22 mouse cellular contexts compared by ENCODE assay signal in genomic region chr5:122961905-122962304, GRCm38 (mm10). TPM values are rescaled to one million over a fixed set of nuclear protein-coding genes. Genes with fewer than 3 reads are reported as not detected.
DNase-seq lines count a peak whose midpoint lies in the region; ATAC-seq and TF ChIP-seq lines count a peak whose summit lies in the region.
"Had no signal": no experiment of that assay in that cellular context is flagged by ENCODE, and none has a peak within 500 bp of the region (broad histone marks: within the 10 kb centered on the region; RNA-seq: fewer than 3 reads in every experiment).

No protein-coding gene starts in this region.

- no peak overlapping the region for H3K4me2 ChIP-seq in kidney, postnatal 0 days (ENCODE audit: low read length)
- H3K4me2 ChIP-seq in midbrain, embryonic 11.5 days = no peak overlapping the region
- no peak overlapping the region for H3K4me2 ChIP-seq in midbrain, embryonic 15.5 days
- H3K4me2 ChIP-seq in stomach, postnatal 0 days (replicated peaks; ENCODE audit: low read depth) = no peak overlapping the region
- H3K4me2 ChIP-seq: embryonic facial prominence, embryonic 15.5 days; heart, embryonic 13.5 days; neural tube, embryonic 12.5 days had no signal

- H3K9ac ChIP-seq in kidney, postnatal 0 days (ENCODE audit: low read depth, low read length) = no peak overlapping the region
- no peak overlapping the region for H3K9ac ChIP-seq in midbrain, embryonic 11.5 days (ENCODE audit: low read length)
- no peak overlapping the region for H3K9ac ChIP-seq in midbrain, embryonic 15.5 days
- H3K9ac ChIP-seq in stomach, postnatal 0 days (ENCODE audit: low read length) = no peak overlapping the region
- H3K9ac ChIP-seq: embryonic facial prominence, embryonic 15.5 days; heart, embryonic 13.5 days; neural tube, embryonic 12.5 days had no signal

- peak; percentile 31 for DNase-seq in adrenal gland, postnatal 10 days
- DNase-seq in adrenal gland, postnatal 4 days (ENCODE audit: low spot score in 2 of 2) = no peak
- DNase-seq in kidney, postnatal 0 days (ENCODE audit: low spot score) = peak; percentile 20
- DNase-seq in kidney, postnatal 14 days = no peak
- DNase-seq in midbrain, embryonic 11.5 days (ENCODE audit: low spot score, missing footprints) = peak; percentile 77
- peak; percentile 68 for DNase-seq in stomach, postnatal 0 days (ENCODE audit: low spot score)
- DNase-seq in limb, embryonic 10.5 days (ENCODE audit: low spot score) = no peak
- DNase-seq: cerebellum, adult 2 months; cerebellum, postnatal 25 days; gastrocnemius, postnatal 14 days; heart, adult 2 months; heart, postnatal 14 days; left cerebral cortex, postnatal 4 days; midbrain, embryonic 14.5 days; thymus, postnatal 14 days had no signal

- H3K27me3 ChIP-seq in kidney, postnatal 0 days (ENCODE audit: insufficient read depth, low read length) = no peaks in the 10 kb centered on the region
- no peaks in the 10 kb centered on the region for H3K27me3 ChIP-seq in midbrain, embryonic 11.5 days (ENCODE audit: control insufficient read depth, insufficient read depth, low read length)
- H3K27me3 ChIP-seq in midbrain, embryonic 15.5 days (replicated peaks) = no peaks in the 10 kb centered on the region
- H3K27me3 ChIP-seq in stomach, postnatal 0 days (ENCODE audit: control insufficient read depth, insufficient read depth, low read length) = no peaks in the 10 kb centered on the region
- H3K27me3 ChIP-seq in limb, embryonic 10.5 days (ENCODE audit: low read depth, poor library complexity, severe bottlenecking) = no peaks in the 10 kb centered on the region
- H3K27me3 ChIP-seq: embryonic facial prominence, embryonic 15.5 days; heart, embryonic 13.5 days; megakaryocyte, embryonic 14.5 days; neural tube, embryonic 12.5 days had no signal

- H3K27ac ChIP-seq in kidney, postnatal 0 days = no peak overlapping the region
- H3K27ac ChIP-seq in midbrain, embryonic 11.5 days (ENCODE audit: low read depth, low read length) = no peak overlapping the region
- no peak overlapping the region for H3K27ac ChIP-seq in midbrain, embryonic 15.5 days
- no peak overlapping the region for H3K27ac ChIP-seq in stomach, postnatal 0 days (replicated peaks)
- no peak overlapping the region for H3K27ac ChIP-seq in limb, embryonic 10.5 days
- H3K27ac ChIP-seq: embryonic facial prominence, embryonic 15.5 days; heart, adult 2 months; heart, embryonic 13.5 days; neural tube, embryonic 12.5 days had no signal

- WGBS in kidney, postnatal 0 days = 50% methylated on average over 3 of the region's 3 CpGs
- WGBS in midbrain, embryonic 11.5 days = 56% methylated on average over 3 of the region's 3 CpGs
- 64% methylated on average over 3 of the region's 3 CpGs for WGBS in midbrain, embryonic 15.5 days
- 47% methylated on average over 3 of the region's 3 CpGs for WGBS in stomach, postnatal 0 days
- WGBS in limb, embryonic 10.5 days = 53% methylated on average over 3 of the region's 3 CpGs

- no peak for TF ChIP-seq EP300 in stomach, postnatal 0 days (optimal IDR thresholded peaks at IDR 0.05)

- H3K4me3 ChIP-seq in kidney, postnatal 0 days (replicated peaks; ENCODE audit: low read depth, low read length) = no peak overlapping the region
- no peak overlapping the region for H3K4me3 ChIP-seq in midbrain, embryonic 11.5 days (ENCODE audit: low read depth, low read length)
- H3K4me3 ChIP-seq in midbrain, embryonic 15.5 days = no peak overlapping the region
- H3K4me3 ChIP-seq in stomach, postnatal 0 days (ENCODE audit: low read depth, low read length) = no peak overlapping the region
- H3K4me3 ChIP-seq in limb, embryonic 10.5 days = no peak overlapping the region
- H3K4me3 ChIP-seq: embryonic facial prominence, embryonic 15.5 days; heart, adult 2 months; heart, embryonic 13.5 days; megakaryocyte, embryonic 14.5 days; neural tube, embryonic 12.5 days had no signal

- H3K4me1 ChIP-seq in kidney, postnatal 0 days (replicated peaks; ENCODE audit: insufficient read depth, low read length) = no peaks in the 10 kb centered on the region
- peaks cover 2% of the 10 kb centered on the region; the same call in 1 of the 2 replicates for H3K4me1 ChIP-seq in midbrain, embryonic 11.5 days (ENCODE audit: control insufficient read depth, insufficient read depth, low read length)
- H3K4me1 ChIP-seq in midbrain, embryonic 15.5 days = 0 out of 2 replicates have a peak, but pooled peaks cover 4% of the 10 kb centered on the region
- H3K4me1 ChIP-seq in stomach, postnatal 0 days (replicated peaks; ENCODE audit: control insufficient read depth, insufficient read depth) = no peaks in the 10 kb centered on the region
- H3K4me1 ChIP-seq in limb, embryonic 10.5 days = no peaks in the 10 kb centered on the region
- H3K4me1 ChIP-seq: embryonic facial prominence, embryonic 15.5 days; neural tube, embryonic 12.5 days had no signal

- no peaks in the 10 kb centered on the region for H3K9me3 ChIP-seq in kidney, postnatal 0 days (replicated peaks; ENCODE audit: low read length)
- H3K9me3 ChIP-seq in midbrain, embryonic 11.5 days (ENCODE audit: control insufficient read depth, low read length) = no peaks in the 10 kb centered on the region
- no peaks in the 10 kb centered on the region for H3K9me3 ChIP-seq in midbrain, embryonic 15.5 days
- H3K9me3 ChIP-seq in stomach, postnatal 0 days (ENCODE audit: control insufficient read depth, low read length) = no peaks in the 10 kb centered on the region
- H3K9me3 ChIP-seq in limb, embryonic 10.5 days (replicated peaks) = no peaks in the 10 kb centered on the region
- H3K9me3 ChIP-seq: embryonic facial prominence, embryonic 15.5 days; heart, embryonic 13.5 days; megakaryocyte, embryonic 14.5 days; neural tube, embryonic 12.5 days had no signal

- 0 out of 2 replicates have a peak, but pooled peaks cover 3% of the 10 kb centered on the region for H3K36me3 ChIP-seq in kidney, postnatal 0 days (ENCODE audit: insufficient read depth, low read length)
- H3K36me3 ChIP-seq in midbrain, embryonic 11.5 days (ENCODE audit: control insufficient read depth, insufficient read depth, low read length) = 0 out of 2 replicates have a peak, but pooled peaks cover 2% of the 10 kb centered on the region
- no peaks in the 10 kb centered on the region for H3K36me3 ChIP-seq in midbrain, embryonic 15.5 days (replicated peaks)
- no peaks in the 10 kb centered on the region for H3K36me3 ChIP-seq in stomach, postnatal 0 days (ENCODE audit: control insufficient read depth, insufficient read depth, low read length)
- peaks cover 53% of the 10 kb centered on the region for H3K36me3 ChIP-seq in limb, embryonic 10.5 days
- H3K36me3 ChIP-seq: embryonic facial prominence, embryonic 15.5 days had no signal

- ATAC-seq in kidney, postnatal 0 days (replicated peaks; ENCODE audit: low FRiP score, low read depth) = 0 out of 2 replicates have a peak, but pooled peaks have one; percentile 59
- ATAC-seq in midbrain, embryonic 11.5 days (ENCODE audit: low FRiP score) = no peak
- no peak for ATAC-seq in midbrain, embryonic 15.5 days (replicated peaks)
- ATAC-seq in stomach, postnatal 0 days (ENCODE audit: low FRiP score, low TSS enrichment) = peak; percentile 40; the same call in 1 of the 2 replicates
- ATAC-seq: activated CD4-positive, CD25-positive, alpha-beta regulatory T cell, adult 4 months; forebrain, embryonic 14.5 days had no signal

- no peak for TF ChIP-seq CTCF in kidney, postnatal 0 days (IDR thresholded peaks at IDR 0.05; ENCODE audit: low read depth)
- no peak for TF ChIP-seq CTCF in stomach, postnatal 0 days (IDR thresholded peaks at IDR 0.05; ENCODE audit: low read depth)

RNA-seq across cellular contexts. Expression of gene Kdm2b, which starts 27.7 kb away (rescaled TPM):
- 10 to 100 TPM; 22.8 to 27.6 TPM for total RNA-seq in adrenal gland, postnatal 10 days (2021)
- 10 to 100 TPM; 32.9 to 33.7 TPM for total RNA-seq in adrenal gland, postnatal 4 days (2021)
- 62.5 and 66.1 TPM in 2 replicates for polyA plus RNA-seq in kidney, postnatal 0 days (2015; fragmentation: Nextera tagmentation; extraction: Ambion mirVana)
- 62.4 and 62.8 TPM in 2 replicates for polyA plus RNA-seq in midbrain, embryonic 11.5 days (2014; fragmentation: Nextera tagmentation; extraction: Ambion mirVana)
- polyA plus RNA-seq in midbrain, embryonic 15.5 days (2015; fragmentation: Nextera tagmentation; extraction: Ambion mirVana) = 115 and 123 TPM in 2 replicates
- polyA plus RNA-seq in stomach, postnatal 0 days (2015; fragmentation: Nextera tagmentation; extraction: Ambion mirVana) = 15.3 and 15.5 TPM in 2 replicates
- polyA plus RNA-seq in limb, embryonic 10.5 days (2016; fragmentation: Nextera tagmentation; extraction: Ambion mirVana) = 108 and 115 TPM in 2 replicates

RNA-seq across cellular contexts. Expression of gene Orai1, which starts 53.0 kb away (rescaled TPM):
- total RNA-seq in adrenal gland, postnatal 10 days (2021) = 10 to 100 TPM; 13.2 to 14.6 TPM
- total RNA-seq in adrenal gland, postnatal 4 days (2021) = 10 to 100 TPM; 12.6 to 14.1 TPM
- polyA plus RNA-seq in kidney, postnatal 0 days (2015; fragmentation: Nextera tagmentation; extraction: Ambion mirVana) = 22.5 and 23.4 TPM in 2 replicates
- 8.2 and 10.5 TPM in 2 replicates for polyA plus RNA-seq in midbrain, embryonic 11.5 days (2014; fragmentation: Nextera tagmentation; extraction: Ambion mirVana)
- 11.6 and 13.6 TPM in 2 replicates for polyA plus RNA-seq in midbrain, embryonic 15.5 days (2015; fragmentation: Nextera tagmentation; extraction: Ambion mirVana)
- polyA plus RNA-seq in stomach, postnatal 0 days (2015; fragmentation: Nextera tagmentation; extraction: Ambion mirVana) = 29.6 TPM in 2 replicates
- 10.2 and 11.5 TPM in 2 replicates for polyA plus RNA-seq in limb, embryonic 10.5 days (2016; fragmentation: Nextera tagmentation; extraction: Ambion mirVana)

Comparison
In these comparisons a context has a peak if more than half of its experiments do, and no peak if none do; other contexts are left out.
1. DNase-seq: peak in adrenal gland, postnatal 10 days (single experiment), kidney, postnatal 0 days (single experiment), midbrain, embryonic 11.5 days (single experiment) and stomach, postnatal 0 days (single experiment); none in adrenal gland, postnatal 4 days (0 of 2), kidney, postnatal 14 days (single experiment) and limb, embryonic 10.5 days (single experiment).
2. ATAC-seq: peak in kidney, postnatal 0 days (single experiment) and stomach, postnatal 0 days (single experiment); none in midbrain, embryonic 11.5 days (single experiment) and midbrain, embryonic 15.5 days (single experiment).